Comparison of ENCODE assay signal across 17 mouse cellular contexts in genomic region chr3:107743650-107744049, GRCm38 (mm10). TPM values are rescaled to one million over a fixed set of nuclear protein-coding genes. Genes with fewer than 3 reads are reported as not detected.
A peak's percentile ranks its signal among the peaks of the same experiment; 100 is the strongest.
DNase-seq lines count a peak whose midpoint lies in the region; ATAC-seq lines count a peak whose summit lies in the region.
"Had no signal": no experiment of that assay in that cellular context is flagged by ENCODE, and none has a peak within 500 bp of the region (broad histone marks: within the 10 kb centered on the region; RNA-seq: fewer than 3 reads in every experiment).

No protein-coding gene starts in this region.

- H3K4me2 ChIP-seq in hindbrain, embryonic 14.5 days (replicated peaks): no peak overlapping the region
- H3K4me2 ChIP-seq in hindbrain, embryonic 11.5 days (replicated peaks; ENCODE audit: low read depth, low read length): no peak overlapping the region
- no peak overlapping the region for H3K4me2 ChIP-seq in liver, embryonic 12.5 days
- no peak overlapping the region for H3K4me2 ChIP-seq in liver, embryonic 11.5 days
- H3K4me2 ChIP-seq: embryonic facial prominence, embryonic 13.5 days; forebrain, embryonic 15.5 days; limb, embryonic 15.5 days had no signal

- H3K27ac ChIP-seq in hindbrain, embryonic 14.5 days: no peak overlapping the region
- H3K27ac ChIP-seq in hindbrain, embryonic 11.5 days (ENCODE audit: low read depth, low read length): no peak overlapping the region
- H3K27ac ChIP-seq in liver, embryonic 12.5 days: no peak overlapping the region
- H3K27ac ChIP-seq in liver, embryonic 11.5 days (ENCODE audit: low read depth, low read length): no peak overlapping the region
- H3K27ac ChIP-seq in limb, embryonic 10.5 days: peak overlapping the region; percentile 81
- H3K27ac ChIP-seq: embryonic facial prominence, embryonic 13.5 days; forebrain, embryonic 15.5 days; left cerebral cortex, adult 2 months; limb, embryonic 15.5 days had no signal

- no peaks in the 10 kb centered on the region for H3K36me3 ChIP-seq in hindbrain, embryonic 14.5 days (replicated peaks; ENCODE audit: control insufficient read depth, insufficient read depth)
- no peaks in the 10 kb centered on the region for H3K36me3 ChIP-seq in hindbrain, embryonic 11.5 days (ENCODE audit: control insufficient read depth, insufficient read depth, low read length)
- H3K36me3 ChIP-seq in liver, embryonic 12.5 days: peaks cover 11% of the 10 kb centered on the region; the same call in 1 of the 2 replicates
- H3K36me3 ChIP-seq in liver, embryonic 11.5 days (ENCODE audit: control insufficient read depth, insufficient read depth, low read length): peaks cover 5% of the 10 kb centered on the region; the same call in 1 of the 2 replicates
- H3K36me3 ChIP-seq in limb, embryonic 10.5 days: peaks cover 13% of the 10 kb centered on the region

- no peaks in the 10 kb centered on the region for H3K27me3 ChIP-seq in hindbrain, embryonic 14.5 days (ENCODE audit: control insufficient read depth, insufficient read depth, low read length)
- H3K27me3 ChIP-seq in hindbrain, embryonic 11.5 days (ENCODE audit: control insufficient read depth, insufficient read depth, low read length): no peaks in the 10 kb centered on the region
- H3K27me3 ChIP-seq in liver, embryonic 12.5 days (replicated peaks): no peaks in the 10 kb centered on the region
- H3K27me3 ChIP-seq in liver, embryonic 11.5 days (replicated peaks; ENCODE audit: control insufficient read depth, insufficient read depth, low read length): no peaks in the 10 kb centered on the region
- H3K27me3 ChIP-seq in limb, embryonic 10.5 days (ENCODE audit: low read depth, poor library complexity, severe bottlenecking): no peaks in the 10 kb centered on the region
- H3K27me3 ChIP-seq: embryonic facial prominence, embryonic 13.5 days; forebrain, embryonic 15.5 days; limb, embryonic 15.5 days had no signal

- H3K9me3 ChIP-seq in hindbrain, embryonic 14.5 days (ENCODE audit: control insufficient read depth, low read length): no peaks in the 10 kb centered on the region
- H3K9me3 ChIP-seq in hindbrain, embryonic 11.5 days (ENCODE audit: control insufficient read depth, low read length): no peaks in the 10 kb centered on the region
- no peaks in the 10 kb centered on the region for H3K9me3 ChIP-seq in liver, embryonic 12.5 days (replicated peaks)
- no peaks in the 10 kb centered on the region for H3K9me3 ChIP-seq in liver, embryonic 11.5 days (ENCODE audit: control insufficient read depth, low read length)
- H3K9me3 ChIP-seq in limb, embryonic 10.5 days (replicated peaks): no peaks in the 10 kb centered on the region
- H3K9me3 ChIP-seq: embryonic facial prominence, embryonic 13.5 days; forebrain, embryonic 15.5 days; limb, embryonic 15.5 days had no signal

- no peak overlapping the region for H3K4me3 ChIP-seq in hindbrain, embryonic 14.5 days (replicated peaks; ENCODE audit: low read length)
- no peak overlapping the region for H3K4me3 ChIP-seq in hindbrain, embryonic 11.5 days (ENCODE audit: low read depth, low read length)
- no peak overlapping the region for H3K4me3 ChIP-seq in liver, embryonic 12.5 days
- no peak overlapping the region for H3K4me3 ChIP-seq in liver, embryonic 11.5 days (ENCODE audit: low read depth, low read length)
- H3K4me3 ChIP-seq in limb, embryonic 10.5 days: no peak overlapping the region
- H3K4me3 ChIP-seq: embryonic facial prominence, embryonic 13.5 days; forebrain, embryonic 15.5 days; left cerebral cortex, adult 2 months; limb, embryonic 15.5 days had no signal

- ATAC-seq in hindbrain, embryonic 14.5 days (ENCODE audit: low FRiP score): 0 out of 2 replicates have a peak, but pooled peaks have one; percentile 25
- ATAC-seq in hindbrain, embryonic 11.5 days (ENCODE audit: low FRiP score): no peak
- 0 out of 2 replicates have a peak, but pooled peaks have one; percentile 11 for ATAC-seq in liver, embryonic 12.5 days
- no peak for ATAC-seq in liver, embryonic 11.5 days (replicated peaks; ENCODE audit: low FRiP score)
- ATAC-seq: forebrain, embryonic 15.5 days had no signal

- H3K9ac ChIP-seq in hindbrain, embryonic 14.5 days: no peak overlapping the region
- no peak overlapping the region for H3K9ac ChIP-seq in hindbrain, embryonic 11.5 days (ENCODE audit: low read depth, low read length)
- no peak overlapping the region for H3K9ac ChIP-seq in liver, embryonic 12.5 days
- no peak overlapping the region for H3K9ac ChIP-seq in liver, embryonic 11.5 days (ENCODE audit: low read depth, low read length)
- H3K9ac ChIP-seq: embryonic facial prominence, embryonic 13.5 days; forebrain, embryonic 15.5 days; limb, embryonic 15.5 days had no signal

- DNase-seq in hindbrain, embryonic 14.5 days (ENCODE audit: low spot score): no peak
- DNase-seq in hindbrain, embryonic 11.5 days (ENCODE audit: low spot score): no peak
- DNase-seq in liver, embryonic 11.5 days (ENCODE audit: low spot score): no peak
- DNase-seq in adipocyte (ENCODE audit: low spot score): peak; percentile 43
- DNase-seq in limb, embryonic 10.5 days (ENCODE audit: low spot score): no peak
- no peak for DNase-seq in left cerebral cortex, postnatal 36 days (ENCODE audit: low spot score in 2 of 2)
- DNase-seq: adrenal gland, adult 8-10 months; cerebellum, postnatal 25 days; gastrocnemius, postnatal 10 days; heart, postnatal 14 days; midbrain, embryonic 14.5 days; thymus, adult 18-20 months had no signal

- intact Hi-C loops in left cerebral cortex, postnatal 36 days (cut with DNase I): no loop called here

- WGBS in hindbrain, embryonic 14.5 days: 100% methylated on average over 1 of the region's 1 CpGs
- WGBS in hindbrain, embryonic 11.5 days: 95% methylated on average over 1 of the region's 1 CpGs
- WGBS in liver, embryonic 12.5 days (ENCODE audit: insufficient replicate concordance): 60% methylated on average over 1 of the region's 1 CpGs
- 76% methylated on average over 1 of the region's 1 CpGs for WGBS in liver, embryonic 11.5 days
- 93% methylated on average over 1 of the region's 1 CpGs for WGBS in limb, embryonic 10.5 days

- peaks cover 22% of the 10 kb centered on the region for H3K4me1 ChIP-seq in hindbrain, embryonic 14.5 days (replicated peaks; ENCODE audit: control insufficient read depth, insufficient read depth, low read length)
- H3K4me1 ChIP-seq in hindbrain, embryonic 11.5 days (replicated peaks; ENCODE audit: control insufficient read depth, insufficient read depth, low read length): peaks cover 10% of the 10 kb centered on the region
- H3K4me1 ChIP-seq in liver, embryonic 12.5 days: peaks cover 45% of the 10 kb centered on the region
- H3K4me1 ChIP-seq in liver, embryonic 11.5 days (replicated peaks; ENCODE audit: control insufficient read depth, insufficient read depth, low read length): peaks cover 29% of the 10 kb centered on the region
- H3K4me1 ChIP-seq in limb, embryonic 10.5 days: peaks cover 58% of the 10 kb centered on the region

RNA-seq across cellular contexts. Expression of gene Csf1, which starts 16.6 kb away (rescaled TPM):
- 7.8 and 7.9 TPM in 2 replicates for polyA plus RNA-seq in hindbrain, embryonic 14.5 days (2014; fragmentation: Nextera tagmentation; extraction: Ambion mirVana)
- 5.3 and 6.0 TPM in 2 replicates for polyA plus RNA-seq in hindbrain, embryonic 11.5 days (2014; fragmentation: Nextera tagmentation; extraction: Ambion mirVana)
- 8.7 and 8.8 TPM in 2 replicates for polyA plus RNA-seq in liver, embryonic 12.5 days (2016; fragmentation: Nextera tagmentation; extraction: Ambion mirVana)
- 10.7 TPM in 2 replicates for polyA plus RNA-seq in liver, embryonic 11.5 days (2014; fragmentation: Nextera tagmentation; extraction: Ambion mirVana)
- polyA plus RNA-seq in limb, embryonic 10.5 days (2016; fragmentation: Nextera tagmentation; extraction: Ambion mirVana): 3.4 and 4.6 TPM in 2 replicates
- 10 to 100 TPM; 12.4 to 14.0 TPM for total RNA-seq in left cerebral cortex, postnatal 36 days (2021)

RNA-seq across cellular contexts. Expression of gene Ahcyl1, which starts 47.3 kb away (rescaled TPM):
- polyA plus RNA-seq in hindbrain, embryonic 14.5 days (2014; fragmentation: Nextera tagmentation; extraction: Ambion mirVana): 131 and 141 TPM in 2 replicates
- polyA plus RNA-seq in hindbrain, embryonic 11.5 days (2014; fragmentation: Nextera tagmentation; extraction: Ambion mirVana): 117 and 123 TPM in 2 replicates
- polyA plus RNA-seq in liver, embryonic 12.5 days (2016; fragmentation: Nextera tagmentation; extraction: Ambion mirVana): 53.7 and 54.0 TPM in 2 replicates
- polyA plus RNA-seq in liver, embryonic 11.5 days (2014; fragmentation: Nextera tagmentation; extraction: Ambion mirVana): 69.0 and 76.3 TPM in 2 replicates
- polyA plus RNA-seq in limb, embryonic 10.5 days (2016; fragmentation: Nextera tagmentation; extraction: Ambion mirVana): 83.4 and 98.2 TPM in 2 replicates
- total RNA-seq in left cerebral cortex, postnatal 36 days (2021): 100 to 1,000 TPM; 325 TPM

Comparison
In these comparisons a context has a peak if more than half of its experiments do, and no peak if none do; other contexts are left out.
1. ATAC-seq: peak in hindbrain, embryonic 14.5 days (single experiment) and liver, embryonic 12.5 days (single experiment); none in hindbrain, embryonic 11.5 days (single experiment) and liver, embryonic 11.5 days (single experiment).